In genomic region chr9:21224576-21225414, GRCm38 (mm10) we compare ENCODE assay signal across 8 mouse cellular contexts. TPM values are rescaled to one million over a fixed set of nuclear protein-coding genes. Genes with fewer than 3 reads are reported as not detected.
A peak's percentile ranks its signal among the peaks of the same experiment; 100 is the strongest.
DNase-seq lines count a peak whose midpoint lies in the region; ATAC-seq and TF ChIP-seq lines count a peak whose summit lies in the region.

No protein-coding gene starts in this region.

- no peak overlapping the region for H3K27ac ChIP-seq in embryonic facial prominence, embryonic 13.5 days
- H3K27ac ChIP-seq in hindbrain, postnatal 0 days = no peak overlapping the region
- H3K27ac ChIP-seq in liver, embryonic 12.5 days = peak overlapping the region; percentile 64

- H3K4me1 ChIP-seq in embryonic facial prominence, embryonic 13.5 days = peaks cover 18% of the 10 kb centered on the region
- H3K4me1 ChIP-seq in hindbrain, postnatal 0 days (ENCODE audit: insufficient read depth, low read length) = no peaks in the 10 kb centered on the region
- peaks cover 58% of the 10 kb centered on the region for H3K4me1 ChIP-seq in liver, embryonic 12.5 days

- DNase-seq in CD4-positive, CD25-positive, alpha-beta regulatory T cell, adult 2 months (ENCODE audit: low read depth, low spot score) = peak; percentile 55
- peak; percentile 85 for DNase-seq in MEL-GATA-1-ER (ENCODE audit: extremely low read depth, low read depth)
- DNase-seq in hindbrain, postnatal 0 days (ENCODE audit: low spot score) = peak; percentile 35
- DNase-seq in splenic B cell, adult 2 months (ENCODE audit: low read depth, low spot score) = peak; percentile 42
- DNase-seq in layer of hippocampus, adult 9-10 months (ENCODE audit: low spot score) = no peak

- no peaks in the 10 kb centered on the region for H3K9me3 ChIP-seq in embryonic facial prominence, embryonic 13.5 days
- H3K9me3 ChIP-seq in hindbrain, postnatal 0 days (ENCODE audit: low read length) = no peaks in the 10 kb centered on the region
- no peaks in the 10 kb centered on the region for H3K9me3 ChIP-seq in liver, embryonic 12.5 days (replicated peaks)

- H3K4me2 ChIP-seq in embryonic facial prominence, embryonic 13.5 days = peak overlapping the region; percentile 56
- peak overlapping the region; percentile 45 for H3K4me2 ChIP-seq in hindbrain, postnatal 0 days (ENCODE audit: low read depth, low read length)
- H3K4me2 ChIP-seq in liver, embryonic 12.5 days = peak overlapping the region; percentile 78

- no peak for ATAC-seq in embryonic facial prominence, embryonic 13.5 days (ENCODE audit: insufficient number of reproducible peaks, insufficient read depth, low FRiP score, low TSS enrichment, low read depth)
- 0 out of 2 replicates have a peak, but pooled peaks have one; percentile 28 for ATAC-seq in hindbrain, postnatal 0 days
- ATAC-seq in liver, embryonic 12.5 days = peak; percentile 21; the same call in 1 of the 2 replicates
- no peak for ATAC-seq in megakaryocyte progenitor cell, adult 5-6 weeks (replicated peaks; ENCODE audit: poor library complexity)

- peak overlapping the region; percentile 59; the same call in 1 of the 2 replicates for H3K9ac ChIP-seq in embryonic facial prominence, embryonic 13.5 days
- H3K9ac ChIP-seq in hindbrain, postnatal 0 days (replicated peaks; ENCODE audit: low read length) = 0 out of 2 replicates have a peak overlapping the region, but pooled peaks have one; percentile 17
- peak overlapping the region; percentile 45; the same call in 1 of the 2 replicates for H3K9ac ChIP-seq in liver, embryonic 12.5 days

- peaks cover 12% of the 10 kb centered on the region for H3K36me3 ChIP-seq in embryonic facial prominence, embryonic 13.5 days
- H3K36me3 ChIP-seq in hindbrain, postnatal 0 days (ENCODE audit: insufficient read depth, low read length) = peaks cover 5% of the 10 kb centered on the region; the same call in 1 of the 2 replicates
- peaks cover 12% of the 10 kb centered on the region for H3K36me3 ChIP-seq in liver, embryonic 12.5 days
- H3K36me3 ChIP-seq in splenic B cell, adult 2 months (ENCODE audit: control insufficient read depth, insufficient read depth, low read length, poor library complexity, severe bottlenecking) = no peaks in the 10 kb centered on the region

- TF ChIP-seq CTCF in hindbrain, postnatal 0 days (IDR thresholded peaks at IDR 0.05; ENCODE audit: low read depth) = 0 out of 2 replicates have a peak, but pooled peaks have one; percentile 2

- H3K27me3 ChIP-seq in embryonic facial prominence, embryonic 13.5 days = 0 out of 2 replicates have a peak, but pooled peaks cover 6% of the 10 kb centered on the region
- no peaks in the 10 kb centered on the region for H3K27me3 ChIP-seq in hindbrain, postnatal 0 days (ENCODE audit: insufficient read depth, low read length)
- H3K27me3 ChIP-seq in liver, embryonic 12.5 days (replicated peaks) = no peaks in the 10 kb centered on the region
- no peaks in the 10 kb centered on the region for H3K27me3 ChIP-seq in splenic B cell, adult 2 months (ENCODE audit: control insufficient read depth, insufficient read depth, low read length, poor library complexity, severe bottlenecking)

- peak overlapping the region; percentile 32 for H3K4me3 ChIP-seq in embryonic facial prominence, embryonic 13.5 days
- H3K4me3 ChIP-seq in hindbrain, postnatal 0 days (ENCODE audit: low read length) = 0 out of 2 replicates have a peak overlapping the region, but pooled peaks have one; percentile 13
- H3K4me3 ChIP-seq in liver, embryonic 12.5 days = peak overlapping the region; percentile 49

- WGBS in embryonic facial prominence, embryonic 13.5 days = 23% methylated on average over 26 of the region's 26 CpGs
- whole genome bisulfite sequencing in hindbrain, postnatal 0 days = 24% methylated on average over 26 of the region's 26 CpGs
- 20% methylated on average over 26 of the region's 26 CpGs for WGBS in liver, embryonic 12.5 days (ENCODE audit: insufficient replicate concordance)

RNA-seq across cellular contexts. Expression of gene Keap1, which starts 14.4 kb away (rescaled TPM):
- polyA plus RNA-seq in embryonic facial prominence, embryonic 13.5 days (2015; fragmentation: Nextera tagmentation; extraction: Ambion mirVana) = 65.2 and 70.7 TPM in 2 replicates
- 74.9 and 98.9 TPM in 2 replicates for total RNA-seq in hindbrain, postnatal 0 days (2014; rRNA removed)
- polyA plus RNA-seq in hindbrain, postnatal 0 days (2015; fragmentation: Nextera tagmentation; extraction: Ambion mirVana) = 59.4 and 60.9 TPM in 2 replicates
- polyA plus RNA-seq in liver, embryonic 12.5 days (2016; fragmentation: Nextera tagmentation; extraction: Ambion mirVana) = 39.8 and 41.6 TPM in 2 replicates
- 17.2 and 18.3 TPM in 2 replicates for total RNA-seq in megakaryocyte progenitor cell, adult 5-6 weeks (2015)
- total RNA-seq in megakaryocyte progenitor cell, adult 5-6 weeks (2017) = 35.3 and 38.4 TPM in 2 replicates

RNA-seq across cellular contexts. Expression of gene S1pr5, which starts 23.4 kb away (rescaled TPM):
- polyA plus RNA-seq in embryonic facial prominence, embryonic 13.5 days (2015; fragmentation: Nextera tagmentation; extraction: Ambion mirVana) = 0.21 and 0.58 TPM in 2 replicates
- total RNA-seq in hindbrain, postnatal 0 days (2014; rRNA removed) = 4.9 and 8.2 TPM in 2 replicates
- 2.9 and 3.1 TPM in 2 replicates for polyA plus RNA-seq in hindbrain, postnatal 0 days (2015; fragmentation: Nextera tagmentation; extraction: Ambion mirVana)
- polyA plus RNA-seq in liver, embryonic 12.5 days (2016; fragmentation: Nextera tagmentation; extraction: Ambion mirVana) = 0.10 and 0.12 TPM in 2 replicates
- total RNA-seq in megakaryocyte progenitor cell, adult 5-6 weeks (2015) = 0.10 TPM in 1 of 2 replicates, not detected in the other
- 0.29 TPM in 1 of 2 replicates, not detected in the other for total RNA-seq in megakaryocyte progenitor cell, adult 5-6 weeks (2017)

RNA-seq across cellular contexts. Expression of gene Atg4d, which starts 40.3 kb away (rescaled TPM):
- 33.3 and 35.4 TPM in 2 replicates for polyA plus RNA-seq in embryonic facial prominence, embryonic 13.5 days (2015; fragmentation: Nextera tagmentation; extraction: Ambion mirVana)
- total RNA-seq in hindbrain, postnatal 0 days (2014; rRNA removed) = 24.8 and 38.6 TPM in 2 replicates
- 32.1 and 35.5 TPM in 2 replicates for polyA plus RNA-seq in hindbrain, postnatal 0 days (2015; fragmentation: Nextera tagmentation; extraction: Ambion mirVana)
- polyA plus RNA-seq in liver, embryonic 12.5 days (2016; fragmentation: Nextera tagmentation; extraction: Ambion mirVana) = 85.7 and 85.9 TPM in 2 replicates
- 3.9 and 5.0 TPM in 2 replicates for total RNA-seq in megakaryocyte progenitor cell, adult 5-6 weeks (2015)
- 6.1 and 7.0 TPM in 2 replicates for total RNA-seq in megakaryocyte progenitor cell, adult 5-6 weeks (2017)

RNA-seq across cellular contexts. Expression of gene Pde4a, which starts 59.3 kb away (rescaled TPM):
- polyA plus RNA-seq in embryonic facial prominence, embryonic 13.5 days (2015; fragmentation: Nextera tagmentation; extraction: Ambion mirVana) = 4.9 and 6.1 TPM in 2 replicates
- total RNA-seq in hindbrain, postnatal 0 days (2014; rRNA removed) = 41.3 and 45.0 TPM in 2 replicates
- 46.4 and 47.7 TPM in 2 replicates for polyA plus RNA-seq in hindbrain, postnatal 0 days (2015; fragmentation: Nextera tagmentation; extraction: Ambion mirVana)
- polyA plus RNA-seq in liver, embryonic 12.5 days (2016; fragmentation: Nextera tagmentation; extraction: Ambion mirVana) = 2.6 and 2.9 TPM in 2 replicates
- 11.8 and 15.2 TPM in 2 replicates for total RNA-seq in megakaryocyte progenitor cell, adult 5-6 weeks (2015)
- 4.0 and 5.0 TPM in 2 replicates for total RNA-seq in megakaryocyte progenitor cell, adult 5-6 weeks (2017)

Comparison
In these comparisons a context has a peak if more than half of its experiments do, and no peak if none do; other contexts are left out.
1. ATAC-seq: peak in hindbrain, postnatal 0 days (single experiment) and liver, embryonic 12.5 days (single experiment); none in embryonic facial prominence, embryonic 13.5 days (single experiment) and megakaryocyte progenitor cell, adult 5-6 weeks (single experiment).
2. Peak in every context shown above with its lines, with median percentiles within 50 percentile points of each other: H3K4me2 ChIP-seq, H3K4me3 ChIP-seq and H3K9ac ChIP-seq.